Mouse (Mus musculus) midbrain, embryonic 12.5 days (tissue): ENCODE measurements around the gene Jaml. TPM values are rescaled to one million over a fixed set of nuclear protein-coding genes. Genes with fewer than 3 reads are reported as not detected.

ENCODE experiments used
- polyA plus RNA-seq: library from polyadenylated mRNA; unstranded; fragments of >200 nt; fragmentation: Nextera tagmentation; extraction: Ambion mirVana; gene quantifications from 2 replicates; pipeline ENCODE4 v1.2.1, GENCODE M21; 2016

Jaml gene
- polyA plus RNA-seq, 1 experiment from 2014 or later = 0.17 TPM

Other genes with a start within 250 kb of the Jaml start
- 32.3 and 32.8 TPM in 2 replicates for gene Kmt2a, start 197.9 kb upstream of the Jaml start, polyA plus RNA-seq
- 524 and 532 TPM in 2 replicates for gene Atp5l, start 158.4 kb upstream of the Jaml start, polyA plus RNA-seq
- gene Ube4a, start 113.6 kb upstream of the Jaml start, polyA plus RNA-seq = 34.6 and 35.4 TPM in 2 replicates
- gene Cd3g, start 98.8 kb upstream of the Jaml start, polyA plus RNA-seq = not detected in 2 replicates
- not detected in 2 replicates for gene Cd3d, start 97.4 kb upstream of the Jaml start, polyA plus RNA-seq
- gene Cd3e, start 69.6 kb upstream of the Jaml start, polyA plus RNA-seq = not detected in 2 replicates
- 0.67 and 0.98 TPM in 2 replicates for gene Mpzl2, start 39.4 kb upstream of the Jaml start, polyA plus RNA-seq
- 2.4 TPM in 2 replicates for gene Mpzl3, start 24.0 kb upstream of the Jaml start, polyA plus RNA-seq
- gene Scn2b, start 38.6 kb downstream of the Jaml start, polyA plus RNA-seq = 4.2 and 4.3 TPM in 2 replicates
- gene Scn4b, start 59.2 kb downstream of the Jaml start, polyA plus RNA-seq = 0.15 and 0.18 TPM in 2 replicates
- not detected in 2 replicates for gene BC049352, start 102.8 kb downstream of the Jaml start, polyA plus RNA-seq
- not detected in 2 replicates for gene Tmprss4, start 124.9 kb downstream of the Jaml start, polyA plus RNA-seq
- 0.56 TPM in 2 replicates for gene Il10ra, start 190.0 kb downstream of the Jaml start, polyA plus RNA-seq
- gene Tmprss13, start 239.9 kb downstream of the Jaml start, polyA plus RNA-seq = 0.07 and 0.10 TPM in 2 replicates